Mouse (Mus musculus) embryonic stem cell, embryonic (primary cell): ENCODE measurements around the gene Cdc26.

Source experiments
- CTCF ChIA-PET, 4 experiments: fragments of 300-600 bp in 2 of 4; fragments of 350-600 bp in 2 of 4; sonication (Branson Sonifier 250); formaldehyde crosslinking; loops; one replicate each; lab custom pipeline; 2022; ENCODE audit warnings: inconsistent platforms in 2 of 4; lab: Charles Lee
- POLR2A ChIA-PET, 4 experiments: fragments of 300-600 bp in 2 of 4; fragments of 350-600 bp in 2 of 4; sonication (Branson Sonifier 250); formaldehyde crosslinking; loops; one replicate each; lab custom pipeline; 2022; ENCODE audit warnings: antibody characterized with exemption in 4 of 4, inconsistent platforms in 1 of 4; lab: Charles Lee

Gene Cdc26

GRCm38 (mm10) chr4:62383207-62383606 lies 25.2 kb downstream of the Cdc26 start:
- CTCF ChIA-PET: interaction anchor here in 1 of 4 experiments (0.6 to 1.1 kb wide), 2 partner anchors 23 to 24 kb away, joined by 3 to 4 read pairs; no protein-coding TSS in a partner anchor
- POLR2A ChIA-PET: interaction anchor here in 3 of 4 experiments (0.8 to 7.2 kb wide), 16 partner anchors 8 to 200 kb away, joined by 3 to 79 read pairs (median 4); partner anchors contain the start of genes Fkbp15 (in 3 of the 3), Slc31a1 (in 3 of the 3), Cdc26 (in 2 of the 3) and Prpf4 (in 2 of the 3)

- POLR2A ChIA-PET: interaction anchor here in 3 of 4 experiments (0.6 to 7.2 kb wide), 23 partner anchors 9 to 145 kb away, joined by 3 to 79 read pairs (median 4); partner anchors contain the start of genes Cdc26 (in 3 of the 3), Prpf4 (in 3 of the 3), Fkbp15 (in 2 of the 3) and Slc31a1 (in 2 of the 3)
- CTCF ChIA-PET: interaction anchor here in 3 of 4 experiments (0.6 kb wide), 5 partner anchors 14 to 75 kb away, joined by 4 to 10 read pairs (median 5); no protein-coding TSS in a partner anchor
These were observed 28.6 kb downstream of the Cdc26 start for GRCm38 (mm10) chr4:62379724-62380381.

- CTCF ChIA-PET: no interaction called here
- POLR2A ChIA-PET: interaction anchor here in 1 of 4 experiments (1.1 to 2.6 kb wide), 2 partner anchors 16 kb away, joined by 3 to 21 read pairs; partner anchors contain the start of genes Fkbp15 and Slc31a1
These were observed 32.3 kb downstream of the Cdc26 start for GRCm38 (mm10) chr4:62376123-62376522.

GRCm38 (mm10) chr4:62374342-62374741 lies 34.1 kb downstream of the Cdc26 start:
- POLR2A ChIA-PET: interaction anchor here in 3 of 4 experiments (0.7 to 2.6 kb wide), 4 partner anchors 13 to 14 kb away, joined by 3 to 21 read pairs (median 6); partner anchors contain the start of genes Slc31a1 (in 3 of the 3) and Fkbp15 (in 2 of the 3)
- CTCF ChIA-PET: no interaction called here

GRCm38 (mm10) chr4:62373668-62374067 lies 34.8 kb downstream of the Cdc26 start:
- CTCF ChIA-PET: no interaction called here
- POLR2A ChIA-PET: interaction anchor here in 3 of 4 experiments (0.8 to 8.6 kb wide), 9 partner anchors 7 to 35 kb away, joined by 3 to 106 read pairs (median 13); partner anchors contain the start of genes Fkbp15 (in 3 of the 3), Slc31a1 (in 3 of the 3), Cdc26 (in 1 of the 3) and Prpf4 (in 1 of the 3)

- CTCF ChIA-PET: no interaction called here
- POLR2A ChIA-PET: interaction anchor here in 3 of 4 experiments (0.5 to 8.6 kb wide), 17 partner anchors 7 to 80 kb away, joined by 3 to 106 read pairs (median 4); partner anchors contain the start of genes Fkbp15 (in 3 of the 3), Slc31a1 (in 3 of the 3), Cdc26 (in 1 of the 3) and Prpf4 (in 1 of the 3)
These were observed 35.5 kb downstream of the Cdc26 start for GRCm38 (mm10) chr4:62372818-62373520.

- ChIA-PET POLR2A (interaction anchor here in 3 of 4 experiments (0.5 to 8.6 kb wide), 17 partner anchors 8 to 80 kb away, joined by 3 to 106 read pairs (median 4); partner anchors contain the start of genes Fkbp15 (in 3 of the 3), Slc31a1 (in 3 of the 3), Cdc26 (in 1 of the 3) and Prpf4 (in 1 of the 3)), CTCF (no interaction called here)
These were observed 36.0 kb downstream of the Cdc26 start for GRCm38 (mm10) chr4:62372410-62372809.

GRCm38 (mm10) chr4:62369091-62369490 lies 39.4 kb downstream of the Cdc26 start:
- CTCF ChIA-PET: interaction anchor here in 3 of 4 experiments (0.5 to 1.4 kb wide), 3 partner anchors 31 to 38 kb away, joined by 4 to 6 read pairs (median 4); no protein-coding TSS in a partner anchor
- POLR2A ChIA-PET: interaction anchor here in 3 of 4 experiments (0.9 to 8.6 kb wide), 8 partner anchors 8 to 35 kb away, joined by 3 to 106 read pairs (median 6); partner anchors contain the start of genes Fkbp15 (in 3 of the 3) and Slc31a1 (in 3 of the 3)

- ChIA-PET CTCF (no interaction called here), POLR2A (interaction anchor here in 2 of 4 experiments (0.7 to 8.6 kb wide), 7 partner anchors 12 to 222 kb away, joined by 3 to 53 read pairs (median 5); partner anchors contain the start of genes Cdc26 (in 1 of the 2) and Prpf4 (in 1 of the 2))
These were observed 40.9 kb downstream of the Cdc26 start for GRCm38 (mm10) chr4:62367586-62367985.

GRCm38 (mm10) chr4:62366291-62366690 lies 42.2 kb downstream of the Cdc26 start:
- POLR2A ChIA-PET: interaction anchor here in 3 of 4 experiments (0.7 to 8.6 kb wide), 9 partner anchors 9 to 63 kb away, joined by 3 to 53 read pairs (median 4); partner anchors contain the start of genes Cdc26 (in 2 of the 3) and Prpf4 (in 2 of the 3)
- CTCF ChIA-PET: no interaction called here

- CTCF ChIA-PET: interaction anchor here in 1 of 4 experiments (0.5 kb wide), 1 partner anchor 114 kb away, joined by 3 read pairs; no protein-coding TSS in a partner anchor
- POLR2A ChIA-PET: interaction anchor here in 2 of 4 experiments (1.0 to 1.5 kb wide), 3 partner anchors 8 to 88 kb away, joined by 3 to 4 read pairs (median 3); no protein-coding TSS in a partner anchor
These were observed 44.1 kb downstream of the Cdc26 start for GRCm38 (mm10) chr4:62364299-62364698.

- ChIA-PET CTCF (interaction anchor here in 2 of 4 experiments (0.7 kb wide), 2 partner anchors 402 to 877 kb away, joined by 3 to 4 read pairs; no protein-coding TSS in a partner anchor), POLR2A (interaction anchor here in 3 of 4 experiments (0.6 to 5.8 kb wide), 24 partner anchors 8 to 978 kb away, joined by 3 to 118 read pairs (median 12); partner anchors contain the start of genes Cdc26 (in 2 of the 3), Prpf4 (in 2 of the 3), 4933430I17Rik (in 1 of the 3) and Alad (in 1 of the 3))
These were observed 46.0 kb downstream of the Cdc26 start for GRCm38 (mm10) chr4:62362437-62362836.

GRCm38 (mm10) chr4:62361997-62362396 lies 46.4 kb downstream of the Cdc26 start:
- POLR2A ChIA-PET: interaction anchor here in 3 of 4 experiments (0.7 to 5.8 kb wide), 35 partner anchors 9 to 670 kb away, joined by 3 to 118 read pairs (median 12); partner anchors contain the start of genes 4933430I17Rik (in 2 of the 3), Cdc26 (in 2 of the 3), Prpf4 (in 2 of the 3) and Alad (in 1 of the 3)
- CTCF ChIA-PET: interaction anchor here in 1 of 4 experiments (0.6 to 0.7 kb wide), 2 partner anchors 100 to 877 kb away, joined by 3 read pairs; no protein-coding TSS in a partner anchor

- CTCF ChIA-PET: interaction anchor here in 2 of 4 experiments (0.6 to 0.7 kb wide), 3 partner anchors 100 to 1219 kb away, joined by 3 read pairs; no protein-coding TSS in a partner anchor
- POLR2A ChIA-PET: interaction anchor here (0.5 to 5.8 kb wide), 50 partner anchors 9 to 670 kb away, joined by 3 to 118 read pairs (median 8); partner anchors contain the start of genes 4933430I17Rik (in 2 of the 4), Alad (in 2 of the 4), Cdc26 (in 2 of the 4) and Prpf4 (in 2 of the 4)
These were observed 46.9 kb downstream of the Cdc26 start for GRCm38 (mm10) chr4:62361571-62361970.

- POLR2A ChIA-PET: interaction anchor here (0.5 to 5.8 kb wide), 128 partner anchors 8 to 1234 kb away, joined by 3 to 118 read pairs (median 5); partner anchors contain the start of genes Cdc26 (in 3 of the 4), Prpf4 (in 3 of the 4), 4933430I17Rik (in 2 of the 4) and Alad (in 2 of the 4)
- CTCF ChIA-PET: interaction anchor here in 2 of 4 experiments (0.6 to 0.9 kb wide), 9 partner anchors 45 to 1220 kb away, joined by 3 to 7 read pairs (median 3); partner anchors contain the start of genes Cdc26 (in 1 of the 2) and Prpf4 (in 1 of the 2)
These were observed 47.5 kb downstream of the Cdc26 start for GRCm38 (mm10) chr4:62360805-62361455.
